ENCODE assay signal across 28 mouse cellular contexts in genomic region chr16:79342453-79342852, GRCm38 (mm10).
DNase-seq lines count a peak whose midpoint lies in the region; ATAC-seq and TF ChIP-seq lines count a peak whose summit lies in the region.
"Had no signal": no experiment of that assay in that cellular context is flagged by ENCODE, and none has a peak within 500 bp of the region (broad histone marks: within the 10 kb centered on the region; RNA-seq: fewer than 3 reads in every experiment).

No protein-coding gene starts in this region.

- no peak for TF ChIP-seq CTCF in brain, embryonic 14.5 days (IDR thresholded peaks at IDR 0.05; ENCODE audit: borderline replicate concordance, extremely low read depth, insufficient read depth, insufficient read length)

- WGBS in kidney, embryonic 14.5 days: 40% methylated on average over 3 of the region's 3 CpGs
- WGBS in limb, embryonic 14.5 days: 15% methylated on average over 3 of the region's 3 CpGs

- no peaks in the 10 kb centered on the region for H3K27me3 ChIP-seq in kidney, embryonic 14.5 days (ENCODE audit: control insufficient read depth, insufficient read depth, low read length)
- H3K27me3 ChIP-seq in limb, embryonic 14.5 days (ENCODE audit: control insufficient read depth, insufficient read depth, low read length): no peaks in the 10 kb centered on the region
- H3K27me3 ChIP-seq: CH12.LX; heart, embryonic 12.5 days; liver, embryonic 12.5 days; Patski; stomach, embryonic 15.5 days had no signal

- H3K4me1 ChIP-seq in kidney, embryonic 14.5 days (ENCODE audit: control insufficient read depth, insufficient read depth, low read length): no peaks in the 10 kb centered on the region
- H3K4me1 ChIP-seq in limb, embryonic 14.5 days (ENCODE audit: control insufficient read depth, insufficient read depth, low read length): no peaks in the 10 kb centered on the region
- H3K4me1 ChIP-seq: forebrain, embryonic 10.5 days; heart, embryonic 12.5 days; liver, embryonic 12.5 days; stomach, embryonic 15.5 days had no signal

- no peak overlapping the region for H3K27ac ChIP-seq in kidney, embryonic 14.5 days (ENCODE audit: low read depth, low read length)
- H3K27ac ChIP-seq in limb, embryonic 14.5 days (replicated peaks; ENCODE audit: low read depth, low read length): no peak overlapping the region
- H3K27ac ChIP-seq: forebrain, embryonic 10.5 days; hindbrain, postnatal 0 days; liver, embryonic 12.5 days; stomach, embryonic 15.5 days had no signal

- H3K4me3 ChIP-seq in kidney, embryonic 14.5 days (ENCODE audit: low read length): no peak overlapping the region
- H3K4me3 ChIP-seq in limb, embryonic 14.5 days (replicated peaks; ENCODE audit: low read length): no peak overlapping the region
- H3K4me3 ChIP-seq: forebrain, embryonic 10.5 days; heart, embryonic 12.5 days; liver, embryonic 12.5 days; stomach, embryonic 15.5 days had no signal

- peak; percentile 82 for ATAC-seq in kidney, embryonic 14.5 days (ENCODE audit: low FRiP score, low TSS enrichment)
- peak; percentile 50 for ATAC-seq in limb, embryonic 14.5 days (ENCODE audit: low FRiP score, low read depth)
- ATAC-seq: hindbrain, postnatal 0 days; liver, embryonic 12.5 days; Patski had no signal

- no peaks in the 10 kb centered on the region for H3K36me3 ChIP-seq in kidney, embryonic 14.5 days (ENCODE audit: control insufficient read depth, insufficient read depth, low read length)
- no peaks in the 10 kb centered on the region for H3K36me3 ChIP-seq in limb, embryonic 14.5 days (ENCODE audit: control insufficient read depth, insufficient read depth, low read length)
- H3K36me3 ChIP-seq: forebrain, embryonic 10.5 days; G1E; heart, embryonic 12.5 days; liver, embryonic 12.5 days; stomach, embryonic 15.5 days had no signal

- H3K9ac ChIP-seq in kidney, embryonic 14.5 days (ENCODE audit: low read depth, low read length): no peak overlapping the region
- no peak overlapping the region for H3K9ac ChIP-seq in limb, embryonic 14.5 days (ENCODE audit: low read depth, low read length, severe bottlenecking)
- H3K9ac ChIP-seq: heart, embryonic 12.5 days; liver, embryonic 12.5 days; stomach, embryonic 15.5 days had no signal

- no peak for DNase-seq in kidney, adult 8-10 months
- peak; percentile 23 for DNase-seq in brain, embryonic 14.5 days (ENCODE audit: low read depth)
- peak; percentile 66 for DNase-seq in hindlimb bud, embryonic 11.5 days (ENCODE audit: extremely low spot score, low read depth, low spot score)
- peak; percentile 60 for DNase-seq in limb, embryonic 14.5 days (ENCODE audit: low spot score)
- no peak for DNase-seq in ovary, adult 18-20 months (ENCODE audit: low spot score)
- no peak for DNase-seq in gastrocnemius, postnatal 25 days
- DNase-seq: adrenal gland, postnatal 36 days; cerebellum, adult 11 months; cerebellum, postnatal 10 days; heart, adult 18-20 months; heart, postnatal 10 days; kidney, adult 9 months; layer of hippocampus, adult 9-11 months; lung, adult 18-20 months; lung, postnatal 10 days; right cerebral cortex, adult 18-20 months; right cerebral cortex, postnatal 4 days; thymus, postnatal 25 days had no signal

- H3K4me2 ChIP-seq in kidney, embryonic 14.5 days (replicated peaks; ENCODE audit: low read depth, low read length): no peak overlapping the region
- no peak overlapping the region for H3K4me2 ChIP-seq in limb, embryonic 14.5 days (replicated peaks; ENCODE audit: low read depth, low read length, severe bottlenecking)
- H3K4me2 ChIP-seq: heart, embryonic 12.5 days; liver, embryonic 12.5 days; midbrain, embryonic 11.5 days; stomach, embryonic 15.5 days had no signal

- no peak for TF ChIP-seq POLR2A in brain, embryonic 14.5 days (IDR thresholded peaks at IDR 0.05; ENCODE audit: borderline replicate concordance, extremely low read depth, insufficient read depth, insufficient read length, poor library complexity, severe bottlenecking)
- TF ChIP-seq POLR2A in limb, embryonic 14.5 days (IDR thresholded peaks at IDR 0.05; ENCODE audit: borderline replicate concordance, extremely low read depth, insufficient read depth, insufficient read length): no peak

- no peaks in the 10 kb centered on the region for H3K9me3 ChIP-seq in kidney, embryonic 14.5 days (ENCODE audit: control insufficient read depth, low read length)
- no peaks in the 10 kb centered on the region for H3K9me3 ChIP-seq in limb, embryonic 14.5 days (ENCODE audit: control insufficient read depth, low read length)
- H3K9me3 ChIP-seq: forebrain, embryonic 10.5 days; G1E; heart, embryonic 12.5 days; liver, embryonic 12.5 days; stomach, embryonic 15.5 days had no signal

Comparison
In these comparisons a context has a peak if more than half of its experiments do, and no peak if none do; other contexts are left out.
1. DNase-seq: peak in brain, embryonic 14.5 days (single experiment), hindlimb bud, embryonic 11.5 days (single experiment) and limb, embryonic 14.5 days (single experiment); none in kidney, adult 8-10 months (0 of 2), ovary, adult 18-20 months (single experiment) and gastrocnemius, postnatal 25 days (single experiment).